Mouse (Mus musculus) testis, adult 2 months (tissue): ENCODE results near the gene Brms1.

Source experiments
- CTCF ChIP-seq: fragments of 200-500 bp; IDR thresholded peaks from 2 replicates; pipeline ENCODE4 v1.5.1; 2012; ENCODE audit warnings: low read depth, mild to moderate bottlenecking, inconsistent platforms, low read length, moderate library complexity; ENCODE audit not compliant: control insufficient read depth, insufficient read depth, insufficient replicate concordance
- POLR2A ChIP-seq: fragments of 200-500 bp; IDR thresholded peaks from 2 replicates; pipeline ENCODE4 v1.6.1; 2012; ENCODE audit warnings: low read depth, mild to moderate bottlenecking, inconsistent platforms, low read length, moderate library complexity; ENCODE audit not compliant: control insufficient read depth

DNA sequence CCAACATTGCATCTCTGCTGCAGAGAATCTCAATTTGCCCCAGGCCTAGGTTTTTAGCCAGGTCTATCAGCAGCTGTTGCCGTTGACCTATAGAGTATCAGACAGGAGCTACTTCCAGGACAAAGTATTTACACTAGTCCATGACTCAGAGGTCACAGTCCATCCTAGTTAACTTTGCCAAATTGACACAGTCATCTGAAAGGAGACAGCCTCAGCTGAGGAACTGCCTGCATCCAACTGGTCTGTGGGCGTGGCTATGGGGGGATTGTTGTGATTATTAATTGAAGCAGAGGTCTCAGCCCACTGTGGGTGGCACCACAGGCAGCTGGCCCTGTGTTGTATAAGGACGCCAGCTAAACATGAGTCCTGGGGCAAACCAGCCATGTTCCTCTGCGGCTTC, 36.2 kb upstream of the Brms1 start:
- TF ChIP-seq POLR2A (no peak), CTCF (no peak)
